Mouse (Mus musculus) midbrain, embryonic 10.5 days (tissue): ENCODE results near the gene Emc8. TPM values are rescaled to one million over a fixed set of nuclear protein-coding genes. Genes with fewer than 3 reads are reported as not detected.

ENCODE experiments used
- DNase-seq: peaks from one replicate; pipeline ENCODE4 v3.0.0-alpha.2; 2017; ENCODE audit warnings: low spot score
- H3K27ac ChIP-seq: fragments of 300-500 bp; sonication (generic); replicated peaks from 2 replicates; pipeline ENCODE4 v1.5.1; 2016; ENCODE audit warnings: mild to moderate bottlenecking
- H3K27me3 ChIP-seq: fragments of 300-500 bp; sonication (generic); 2 replicates; pipeline ENCODE4 v1.6.1; 2016; ENCODE audit warnings: low read depth, mild to moderate bottlenecking; ENCODE audit not compliant: poor library complexity, severe bottlenecking
- H3K36me3 ChIP-seq: fragments of 300-500 bp; sonication (generic); 2 replicates; pipeline ENCODE4 v1.6.1; 2016; ENCODE audit warnings: mild to moderate bottlenecking, moderate library complexity
- H3K4me1 ChIP-seq: fragments of 300-500 bp; sonication (generic); 2 replicates; pipeline ENCODE4 v1.6.1; 2016
- H3K4me3 ChIP-seq: fragments of 300-500 bp; sonication (generic); 2 replicates; pipeline ENCODE4 v1.5.1; 2016; ENCODE audit warnings: mild to moderate bottlenecking, moderate library complexity
- H3K9me3 ChIP-seq: fragments of 300-500 bp; sonication (generic); replicated peaks from 2 replicates; pipeline ENCODE4 v1.6.1; 2016; ENCODE audit warnings: mild to moderate bottlenecking
- WGBS: fragments of 180-500 bp; shearing (Covaris S2); methylation state at CpG from one replicate; pipeline ENCODE4 v1.1.7; 2016; 5-methylcytosine and 5-hydroxymethylcytosine counted together
- polyA plus RNA-seq: library from polyadenylated mRNA; unstranded; fragments of >200 nt; fragmentation: Nextera tagmentation; extraction: Ambion mirVana; gene quantifications from 2 replicates; pipeline ENCODE4 v1.2.1, GENCODE M21; 2016

Gene Emc8
- polyA plus RNA-seq, 1 experiment from 2014 or later, result 384 TPM

DNA sequence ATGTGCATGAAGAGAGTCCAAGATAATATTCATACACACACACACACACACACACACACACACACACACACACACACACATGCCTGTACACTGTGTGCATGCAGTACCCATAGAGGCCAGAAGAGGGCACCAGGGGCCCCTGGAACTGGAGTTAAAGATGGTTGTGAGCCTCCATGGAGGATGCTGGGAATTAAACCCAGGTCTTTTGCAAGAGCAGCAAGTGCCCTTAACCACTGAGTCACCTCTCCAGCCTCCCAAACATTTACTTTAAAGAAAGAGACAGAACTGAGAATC is 29.6 kb upstream of the Emc8 start:
- Histone ChIP-seq H3K27me3 (no peaks in the 10 kb centered on the region), H3K4me1 (peaks cover 14% of the 10 kb centered on the region; the same call in 1 of the 2 replicates), H3K9me3 (peaks cover 6% of the 10 kb centered on the region; the same call in 1 of the 2 replicates), H3K36me3 (no peaks in the 10 kb centered on the region), H3K27ac (no peak overlapping the region), H3K4me3 (no peak overlapping the region)
- DNase-seq, result no peak

DNA sequence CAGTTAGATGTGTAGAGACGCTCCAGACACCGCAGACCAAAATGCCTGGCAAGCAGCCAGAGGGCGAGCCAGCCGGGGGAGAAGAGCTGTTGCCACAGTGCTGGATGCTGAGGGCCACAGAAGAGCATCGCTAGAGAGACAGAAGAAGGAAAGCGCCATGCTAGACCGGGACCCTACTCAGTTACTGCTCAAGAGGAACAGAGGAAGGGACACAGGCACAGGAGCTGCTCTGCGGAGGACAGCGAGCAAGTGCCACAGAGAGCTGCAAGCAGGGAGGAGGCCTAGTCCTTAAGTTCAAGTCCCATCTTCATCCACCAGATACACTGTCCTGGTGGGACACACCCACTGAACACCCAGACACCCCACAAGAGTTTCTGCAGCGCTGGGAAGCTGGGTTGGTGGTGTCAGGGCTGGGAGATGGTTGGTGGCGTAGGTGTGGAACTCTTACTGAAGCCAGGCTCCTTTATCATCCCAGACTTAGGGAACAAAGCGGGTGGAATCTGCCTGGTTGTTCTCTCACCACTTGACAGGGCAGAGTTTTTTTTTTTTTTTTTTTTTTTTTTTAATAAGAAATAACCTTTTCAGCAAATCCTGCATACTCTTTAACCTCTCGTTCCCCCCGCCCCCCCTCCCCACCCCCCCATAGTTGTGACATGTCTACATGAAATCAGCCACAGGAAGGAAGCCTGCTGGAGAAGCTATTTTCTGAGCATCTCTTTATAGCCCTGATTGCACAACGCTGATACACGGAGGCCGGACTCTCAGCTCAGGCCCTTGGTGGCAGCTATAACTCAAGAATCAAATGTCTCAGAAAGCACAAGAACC is 29.0 kb upstream of the Emc8 start:
- DNase-seq, result no peak
- no peaks in the 10 kb centered on the region for H3K27me3 ChIP-seq
- H3K36me3 ChIP-seq, result no peaks in the 10 kb centered on the region
- WGBS, result 88% methylated on average over 17 of the region's 17 CpGs
- H3K9me3 ChIP-seq, result peaks cover 6% of the 10 kb centered on the region; the same call in 1 of the 2 replicates
- H3K4me3 ChIP-seq, result no peak overlapping the region
- no peak overlapping the region for H3K27ac ChIP-seq
- peaks cover 14% of the 10 kb centered on the region; the same call in 1 of the 2 replicates for H3K4me1 ChIP-seq

GRCm38 (mm10) chr8:120696401-120697153 is 28.2 kb upstream of the Emc8 start:
- 70% methylated on average over 13 of the region's 13 CpGs for WGBS
- 0 out of 2 replicates have a peak overlapping the region, but pooled peaks have one; percentile 6 for H3K27ac ChIP-seq
- peak; percentile 13 for DNase-seq

GRCm38 (mm10) chr8:120693861-120694493 is 25.6 kb upstream of the Emc8 start:
- Histone ChIP-seq H3K4me1 (peaks cover 14% of the 10 kb centered on the region; the same call in 1 of the 2 replicates), H3K4me3 (no peak overlapping the region), H3K36me3 (no peaks in the 10 kb centered on the region), H3K27ac (no peak overlapping the region), H3K9me3 (peaks cover 6% of the 10 kb centered on the region; the same call in 1 of the 2 replicates), H3K27me3 (no peaks in the 10 kb centered on the region)
- WGBS, result 60% methylated on average over 22 of the region's 22 CpGs
- peak; percentile 25 for DNase-seq

More at GRCm38 (mm10) chr8:120696401-120697153, 28.2 kb upstream of the Emc8 start:
- Histone ChIP-seq H3K9me3 (peaks cover 6% of the 10 kb centered on the region; the same call in 1 of the 2 replicates), H3K4me1 (peaks cover 14% of the 10 kb centered on the region; the same call in 1 of the 2 replicates), H3K27me3 (no peaks in the 10 kb centered on the region), H3K36me3 (no peaks in the 10 kb centered on the region), H3K4me3 (no peak overlapping the region)

- H3K4me1 ChIP-seq, result peaks cover 14% of the 10 kb centered on the region; the same call in 1 of the 2 replicates
- no peak overlapping the region for H3K4me3 ChIP-seq
- H3K27me3 ChIP-seq, result peaks cover 4% of the 10 kb centered on the region
- no peak overlapping the region for H3K27ac ChIP-seq
- DNase-seq, result no peak
- H3K36me3 ChIP-seq, result no peaks in the 10 kb centered on the region
- peaks cover 3% of the 10 kb centered on the region; the same call in 1 of the 2 replicates for H3K9me3 ChIP-seq
- WGBS, result 73% methylated on average over 4 of the region's 4 CpGs
These were observed 24.6 kb upstream of the Emc8 start for GRCm38 (mm10) chr8:120692934-120693333.

DNA sequence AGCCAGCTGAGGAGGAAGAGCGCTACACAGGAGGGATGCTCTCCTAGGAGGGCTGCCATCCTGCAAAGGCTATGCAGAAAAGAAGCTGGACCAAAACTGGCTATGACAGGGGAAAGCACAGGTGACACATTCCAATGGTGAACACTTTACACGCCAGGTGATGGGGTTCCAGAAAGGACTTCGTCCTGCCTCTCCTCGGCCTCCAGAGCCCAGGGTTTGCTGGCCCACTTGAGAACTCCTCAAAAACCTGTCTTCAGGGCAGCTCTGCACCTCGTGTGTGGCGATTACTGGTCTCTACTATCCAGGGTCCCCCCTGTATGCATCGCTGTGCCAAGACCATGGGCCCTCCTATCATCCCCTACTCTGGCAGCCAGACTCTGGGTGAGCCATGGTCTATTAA is 20.1 kb upstream of the Emc8 start:
- H3K4me3 ChIP-seq, result no peak overlapping the region
- H3K9me3 ChIP-seq, result no peaks in the 10 kb centered on the region
- no peak for DNase-seq
- no peak overlapping the region for H3K27ac ChIP-seq
- peaks cover 10% of the 10 kb centered on the region; the same call in 1 of the 2 replicates for H3K4me1 ChIP-seq
- WGBS, result 91% methylated on average over 7 of the region's 7 CpGs
- peaks cover 15% of the 10 kb centered on the region for H3K27me3 ChIP-seq
- H3K36me3 ChIP-seq, result no peaks in the 10 kb centered on the region

DNA sequence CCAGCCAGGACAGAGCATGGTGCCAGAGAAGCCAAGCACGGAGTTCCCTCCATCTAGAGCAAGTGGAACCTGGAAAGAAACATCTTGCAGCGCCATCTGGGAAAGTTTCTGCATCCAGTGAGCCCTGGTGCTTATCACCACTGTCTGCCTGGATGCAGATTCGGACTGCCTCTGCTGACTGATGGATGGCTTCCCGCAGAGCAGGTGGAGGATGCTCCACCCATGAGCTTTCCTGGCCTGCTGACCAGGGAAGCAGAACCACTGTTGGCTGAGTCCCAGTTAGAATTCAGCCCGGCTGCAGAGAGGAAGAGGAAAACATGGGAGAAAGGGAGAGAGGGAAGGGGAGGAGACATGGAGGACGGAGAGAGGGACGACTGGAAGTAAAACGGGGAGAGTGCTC is 19.4 kb upstream of the Emc8 start:
- no peak for DNase-seq
- H3K27me3 ChIP-seq, result peaks cover 22% of the 10 kb centered on the region
- H3K9me3 ChIP-seq, result no peaks in the 10 kb centered on the region
- H3K4me1 ChIP-seq, result peaks cover 10% of the 10 kb centered on the region; the same call in 1 of the 2 replicates
- H3K4me3 ChIP-seq, result no peak overlapping the region
- WGBS, result 77% methylated on average over 8 of the region's 8 CpGs
- H3K27ac ChIP-seq, result no peak overlapping the region
- no peaks in the 10 kb centered on the region for H3K36me3 ChIP-seq

GRCm38 (mm10) chr8:120686576-120686975 is 18.2 kb upstream of the Emc8 start:
- WGBS, result 85% methylated on average over 5 of the region's 5 CpGs
- peaks cover 10% of the 10 kb centered on the region; the same call in 1 of the 2 replicates for H3K4me1 ChIP-seq
- no peak overlapping the region for H3K27ac ChIP-seq
- peaks cover 29% of the 10 kb centered on the region for H3K27me3 ChIP-seq
- no peak overlapping the region for H3K4me3 ChIP-seq
- no peak for DNase-seq
- H3K9me3 ChIP-seq, result no peaks in the 10 kb centered on the region
- no peaks in the 10 kb centered on the region for H3K36me3 ChIP-seq

- no peaks in the 10 kb centered on the region for H3K9me3 ChIP-seq
- DNase-seq, result no peak
- peaks cover 10% of the 10 kb centered on the region; the same call in 1 of the 2 replicates for H3K4me1 ChIP-seq
- 0 out of 2 replicates have a peak overlapping the region, but pooled peaks have one; percentile 19 for H3K27ac ChIP-seq
- H3K27me3 ChIP-seq, result peaks cover 29% of the 10 kb centered on the region
- no peak overlapping the region for H3K4me3 ChIP-seq
- no peaks in the 10 kb centered on the region for H3K36me3 ChIP-seq
- 82% methylated on average over 13 of the region's 13 CpGs for WGBS
These were observed 17.7 kb upstream of the Emc8 start for GRCm38 (mm10) chr8:120686051-120686450.

GRCm38 (mm10) chr8:120685591-120685990 is 17.2 kb upstream of the Emc8 start:
- H3K27ac ChIP-seq, result no peak overlapping the region
- DNase-seq, result no peak
- H3K9me3 ChIP-seq, result no peaks in the 10 kb centered on the region
- WGBS, result 83% methylated on average over 8 of the region's 8 CpGs
- no peak overlapping the region for H3K4me3 ChIP-seq
- peaks cover 29% of the 10 kb centered on the region for H3K27me3 ChIP-seq
- H3K36me3 ChIP-seq, result no peaks in the 10 kb centered on the region
- H3K4me1 ChIP-seq, result peaks cover 10% of the 10 kb centered on the region; the same call in 1 of the 2 replicates

DNA sequence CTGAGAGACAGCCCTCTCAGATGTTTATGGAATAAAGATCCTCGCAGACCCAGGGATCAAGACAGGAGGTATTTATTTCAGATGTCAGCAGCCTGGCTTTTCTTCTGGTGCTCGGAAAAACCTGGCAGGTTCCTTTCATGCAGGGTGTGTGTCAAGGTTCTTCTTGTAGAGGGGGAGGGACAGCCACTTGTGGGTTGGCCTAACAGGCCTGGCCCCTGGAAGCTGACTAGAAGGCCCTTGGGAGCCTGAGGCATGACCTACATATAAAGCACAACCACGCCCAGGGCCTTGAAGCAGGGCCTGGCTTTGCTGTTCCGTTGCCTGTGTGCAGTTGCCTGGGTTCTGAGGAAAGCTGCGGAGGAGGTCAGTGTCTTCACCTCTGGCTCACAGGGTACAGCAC is 16.7 kb upstream of the Emc8 start:
- no peaks in the 10 kb centered on the region for H3K9me3 ChIP-seq
- peaks cover 29% of the 10 kb centered on the region for H3K27me3 ChIP-seq
- H3K27ac ChIP-seq, result no peak overlapping the region
- peaks cover 10% of the 10 kb centered on the region; the same call in 1 of the 2 replicates for H3K4me1 ChIP-seq
- WGBS, result 83% methylated on average over 5 of the region's 5 CpGs
- DNase-seq, result no peak
- H3K36me3 ChIP-seq, result no peaks in the 10 kb centered on the region
- H3K4me3 ChIP-seq, result no peak overlapping the region

GRCm38 (mm10) chr8:120684082-120684481 is 15.7 kb upstream of the Emc8 start:
- WGBS, result 66% methylated on average over 5 of the region's 5 CpGs
- H3K4me1 ChIP-seq, result peaks cover 10% of the 10 kb centered on the region; the same call in 1 of the 2 replicates
- no peaks in the 10 kb centered on the region for H3K36me3 ChIP-seq

More at GRCm38 (mm10) chr8:120684082-120684481, 15.7 kb upstream of the Emc8 start:
- Histone ChIP-seq H3K4me3 (no peak overlapping the region), H3K27me3 (peaks cover 37% of the 10 kb centered on the region), H3K27ac (no peak overlapping the region), H3K9me3 (no peaks in the 10 kb centered on the region)
- DNase-seq, result no peak
